Mouse (Mus musculus) brain, embryonic 14.5 days (tissue): ENCODE data around the gene Stat4.

Source experiments
- CTCF ChIP-seq: fragments of 200-500 bp; IDR thresholded peaks from 2 replicates; pipeline ENCODE4 v1.5.1; 2012; ENCODE audit warnings: inconsistent platforms, mild to moderate bottlenecking, moderate library complexity, borderline replicate concordance; ENCODE audit not compliant: insufficient read depth, insufficient read length; ENCODE audit errors: extremely low read depth
- POLR2A ChIP-seq: fragments of 200-500 bp; IDR thresholded peaks from 2 replicates; pipeline ENCODE4 v1.6.1; 2012; ENCODE audit warnings: mild to moderate bottlenecking, inconsistent platforms, borderline replicate concordance; ENCODE audit not compliant: poor library complexity, insufficient read depth, insufficient read length, severe bottlenecking; ENCODE audit errors: extremely low read depth

DNA sequence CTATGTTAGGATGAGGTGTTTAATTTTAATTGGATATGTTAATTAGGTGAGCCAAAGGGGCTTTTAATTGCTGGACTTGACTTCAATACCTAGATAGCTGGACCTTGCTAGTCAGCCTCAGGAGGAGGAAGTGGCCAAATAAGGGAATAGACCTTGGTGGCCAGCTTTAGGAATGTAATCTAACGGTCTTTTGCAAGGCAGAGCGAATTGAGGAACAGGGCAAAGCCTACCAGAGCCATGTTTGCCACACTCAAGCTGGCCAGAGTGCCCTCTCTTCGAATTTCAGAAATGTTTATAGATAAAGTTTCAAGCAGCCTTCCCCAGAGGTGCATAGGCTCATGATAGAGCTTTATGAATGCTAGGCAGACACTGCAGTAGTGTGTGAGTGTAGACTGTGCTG, 154.5 kb downstream of the Stat4 start:
- no peak for TF ChIP-seq CTCF
- TF ChIP-seq POLR2A: no peak
